Mouse (Mus musculus): Measurements from ENCODE around the gene Pcgf3.
"Not testable (repeated sequence)": the region's sequence is repeated elsewhere in the genome, so short reads cannot be mapped to it uniquely, and the experiment has no call there.

Pcgf3 gene

GRCm38 (mm10) chr5:108469617-108470016 lies 8.6 kb downstream of the Pcgf3 start:
- DNase-seq (ENCODE audit: extremely low spot score): no peak

GRCm38 (mm10) chr5:108473737-108474136 lies 12.7 kb downstream of the Pcgf3 start:
- DNase-seq (ENCODE audit: extremely low spot score): no peak

- DNase-seq (ENCODE audit: extremely low spot score): no peak
Observed at GRCm38 (mm10) chr5:108475977-108476376, 14.9 kb downstream of the Pcgf3 start.

GRCm38 (mm10) chr5:108483006-108483405 lies 22.0 kb downstream of the Pcgf3 start:
- DNase-seq (ENCODE audit: extremely low spot score): no peak

GRCm38 (mm10) chr5:108485239-108485638 lies 24.2 kb downstream of the Pcgf3 start:
- peak; percentile 15 for DNase-seq (ENCODE audit: extremely low spot score)

GRCm38 (mm10) chr5:108486148-108486547 lies 25.1 kb downstream of the Pcgf3 start:
- DNase-seq (ENCODE audit: extremely low spot score): not testable (repeated sequence)

GRCm38 (mm10) chr5:108501573-108501972 lies 40.5 kb downstream of the Pcgf3 start:
- no peak for DNase-seq (ENCODE audit: extremely low spot score)

GRCm38 (mm10) chr5:108502286-108502685 lies 41.3 kb downstream of the Pcgf3 start:
- DNase-seq (ENCODE audit: extremely low spot score): no peak

- DNase-seq (ENCODE audit: extremely low spot score): no peak
Observed at GRCm38 (mm10) chr5:108515581-108516361, 54.7 kb downstream of the Pcgf3 start.

- DNase-seq (ENCODE audit: extremely low spot score): no peak
Observed at GRCm38 (mm10) chr5:108516655-108517054, 55.6 kb downstream of the Pcgf3 start.

- DNase-seq (ENCODE audit: extremely low spot score): no peak
Observed at GRCm38 (mm10) chr5:108518106-108518885, 57.3 kb downstream of the Pcgf3 start.

GRCm38 (mm10) chr5:108518951-108519350 lies 57.9 kb downstream of the Pcgf3 start:
- DNase-seq (ENCODE audit: extremely low spot score): no peak

- no peak for DNase-seq (ENCODE audit: extremely low spot score)
Observed at GRCm38 (mm10) chr5:108520153-108520552, 59.1 kb downstream of the Pcgf3 start.

- no peak for DNase-seq (ENCODE audit: extremely low spot score)
Observed at GRCm38 (mm10) chr5:108521016-108521415, 60.0 kb downstream of the Pcgf3 start.

GRCm38 (mm10) chr5:108521896-108522295 lies 60.9 kb downstream of the Pcgf3 start:
- no peak for DNase-seq (ENCODE audit: extremely low spot score)

GRCm38 (mm10) chr5:108522597-108522996 lies 61.6 kb downstream of the Pcgf3 start:
- no peak for DNase-seq (ENCODE audit: extremely low spot score)

GRCm38 (mm10) chr5:108534188-108534587 lies 73.2 kb downstream of the Pcgf3 start:
- DNase-seq (ENCODE audit: extremely low spot score): no peak

- no peak for DNase-seq (ENCODE audit: extremely low spot score)
Observed at GRCm38 (mm10) chr5:108543516-108544291, 82.7 kb downstream of the Pcgf3 start.

GRCm38 (mm10) chr5:108547636-108548035 lies 86.6 kb downstream of the Pcgf3 start:
- DNase-seq (ENCODE audit: extremely low spot score): no peak

- DNase-seq (ENCODE audit: extremely low spot score): no peak
Observed at GRCm38 (mm10) chr5:108549137-108549488, 88.1 kb downstream of the Pcgf3 start.

- DNase-seq (ENCODE audit: extremely low spot score): peak; percentile 72
Observed at GRCm38 (mm10) chr5:108549489-108550206, 88.6 kb downstream of the Pcgf3 start, which contains the start of gene Cplx1. Cplx1 (minus strand) TSS chr5:108550024.

- DNase-seq (ENCODE audit: extremely low spot score): no peak
Observed at GRCm38 (mm10) chr5:108550207-108550594, 89.2 kb downstream of the Pcgf3 start.
